Mouse (Mus musculus): ENCODE measurements at regions not wholly inside any gene's neighbourhood (a gene's known extent, or its start where the extent isn't known, plus 50 kb on each side); places are given as distances from the start of the nearest gene placed in this dataset.
"Not testable (repeated sequence)": the region's sequence is repeated elsewhere in the genome, so short reads cannot be mapped to it uniquely, and the experiment has no call there.

DNA sequence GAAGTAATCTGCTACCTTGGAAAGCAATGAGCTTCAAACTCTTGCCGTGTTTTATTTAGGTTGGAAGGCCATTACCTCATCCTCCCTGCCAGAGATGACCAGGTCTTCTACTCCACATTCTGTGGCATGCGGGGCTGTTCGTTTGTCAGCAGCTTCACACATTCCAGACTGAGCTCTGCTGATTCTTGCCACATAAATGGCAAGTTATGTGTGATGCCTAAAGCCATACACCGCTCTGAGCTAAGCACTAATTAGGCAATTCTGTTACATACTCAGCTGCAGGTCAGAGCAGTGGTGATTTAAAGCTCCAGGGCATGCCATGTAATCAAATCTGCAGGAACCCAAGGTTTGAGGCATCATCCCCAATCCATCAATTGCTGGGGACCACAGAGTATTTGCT is 106.8 kb upstream of the Mad2l1 start:
- no peak for DNase-seq
- no peaks in the 10 kb centered on the region for H3K4me1 ChIP-seq (replicated peaks; ENCODE audit: control insufficient read depth, insufficient read depth, low read length)
- H3K27me3 ChIP-seq (ENCODE audit: control insufficient read depth, insufficient read depth, low read length), result no peaks in the 10 kb centered on the region
- TF ChIP-seq POLR2A (IDR thresholded peaks at IDR 0.05; ENCODE audit: control insufficient read depth, extremely low read depth, insufficient read depth, low read length, poor library complexity) (no peak), CTCF (IDR thresholded peaks at IDR 0.05; ENCODE audit: borderline replicate concordance, control insufficient read depth, extremely low read depth, insufficient read depth, low read length, poor library complexity) (no peak)
- WGBS, result 89% methylated on average over 4 of the region's 4 CpGs
- no peak overlapping the region for H3K27ac ChIP-seq (ENCODE audit: control insufficient read depth, insufficient read depth, low read length)
- H3K4me3 ChIP-seq (ENCODE audit: control insufficient read depth, insufficient read depth, low read length), result no peak overlapping the region
- H3K36me3 ChIP-seq (ENCODE audit: control insufficient read depth, insufficient read depth, low read length), result no peaks in the 10 kb centered on the region

DNA sequence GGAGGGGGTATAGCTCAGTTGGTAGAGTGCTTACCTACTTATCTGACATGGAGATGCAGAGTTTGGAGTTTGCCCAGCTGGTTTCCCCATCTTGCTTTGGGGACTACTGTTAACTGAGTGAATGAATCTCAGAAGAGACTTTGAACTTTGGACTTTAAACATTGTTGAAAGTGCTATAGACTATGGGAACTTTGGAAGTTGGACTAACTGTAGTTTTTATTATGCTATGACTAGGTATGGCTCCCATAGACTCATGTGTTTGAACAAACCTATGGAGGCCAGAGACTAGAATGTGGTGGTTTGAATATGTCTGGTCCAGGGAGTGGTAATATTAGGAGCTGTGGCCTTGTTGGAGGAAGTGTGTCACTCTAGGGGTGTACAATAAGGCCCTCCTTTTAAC is 84.8 kb upstream of the Mad2l1 start:
- not testable (repeated sequence) for H3K4me1 ChIP-seq (replicated peaks; ENCODE audit: control insufficient read depth, insufficient read depth, low read length); H3K27ac ChIP-seq (ENCODE audit: control insufficient read depth, insufficient read depth, low read length); H3K4me3 ChIP-seq (ENCODE audit: control insufficient read depth, insufficient read depth, low read length); H3K27me3 ChIP-seq (ENCODE audit: control insufficient read depth, insufficient read depth, low read length); DNase-seq; H3K36me3 ChIP-seq (ENCODE audit: control insufficient read depth, insufficient read depth, low read length)

DNA sequence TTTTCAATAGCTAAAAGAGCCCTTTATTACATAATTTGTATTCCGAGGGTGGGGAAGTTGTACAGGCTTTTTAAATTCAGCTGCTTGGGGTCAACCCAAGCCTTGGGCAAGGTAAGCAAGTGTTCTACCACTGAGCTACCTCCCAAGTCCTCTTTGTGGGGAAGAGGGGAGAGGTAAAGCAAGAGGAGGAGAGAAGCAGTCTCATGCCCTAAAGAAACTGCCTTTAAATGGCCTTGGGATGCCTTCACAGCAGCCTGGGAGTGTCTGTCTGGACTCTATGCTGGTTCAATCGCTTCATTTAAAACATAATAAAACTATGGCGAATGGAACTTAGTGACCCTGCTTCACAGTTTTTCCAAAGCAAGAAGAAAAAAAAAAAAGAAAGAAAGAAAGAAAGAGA is 77.0 kb upstream of the Mad2l1 start:
- Histone ChIP-seq H3K4me3 (ENCODE audit: control insufficient read depth, insufficient read depth, low read length) (no peak overlapping the region), H3K27ac (ENCODE audit: control insufficient read depth, insufficient read depth, low read length) (no peak overlapping the region), H3K27me3 (ENCODE audit: control insufficient read depth, insufficient read depth, low read length) (no peaks in the 10 kb centered on the region), H3K4me1 (replicated peaks; ENCODE audit: control insufficient read depth, insufficient read depth, low read length) (no peaks in the 10 kb centered on the region), H3K36me3 (ENCODE audit: control insufficient read depth, insufficient read depth, low read length) (no peaks in the 10 kb centered on the region)
- TF ChIP-seq CTCF (IDR thresholded peaks at IDR 0.05; ENCODE audit: borderline replicate concordance, control insufficient read depth, extremely low read depth, insufficient read depth, low read length, poor library complexity) (no peak), POLR2A (IDR thresholded peaks at IDR 0.05; ENCODE audit: control insufficient read depth, extremely low read depth, insufficient read depth, low read length, poor library complexity) (no peak)
- no peak for DNase-seq
- WGBS, result 97% methylated on average over 3 of the region's 3 CpGs

DNA sequence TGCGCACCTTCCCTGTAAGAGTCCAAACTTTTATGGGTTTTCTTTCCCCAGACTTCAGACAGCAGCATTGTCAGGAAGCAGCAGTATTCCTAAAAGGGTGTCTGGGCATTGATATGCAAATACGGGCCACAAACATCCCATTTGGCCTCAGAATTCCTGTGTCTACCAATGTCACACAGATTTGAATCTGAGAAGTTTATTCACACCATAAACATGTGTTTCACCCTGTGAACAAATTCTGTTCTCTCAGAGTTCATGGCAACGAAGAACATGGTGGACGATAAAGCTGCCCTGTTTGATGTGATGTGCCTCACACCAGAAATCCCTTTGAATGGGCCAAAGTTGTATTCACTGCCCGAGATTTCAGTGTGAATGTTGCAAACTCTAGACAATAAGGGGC is 70.7 kb upstream of the Mad2l1 start:
- DNase-seq, result no peak
- WGBS, result 93% methylated on average over 4 of the region's 5 CpGs
- Histone ChIP-seq H3K27me3 (ENCODE audit: control insufficient read depth, insufficient read depth, low read length) (no peaks in the 10 kb centered on the region), H3K27ac (ENCODE audit: control insufficient read depth, insufficient read depth, low read length) (no peak overlapping the region), H3K4me1 (replicated peaks; ENCODE audit: control insufficient read depth, insufficient read depth, low read length) (no peaks in the 10 kb centered on the region), H3K36me3 (ENCODE audit: control insufficient read depth, insufficient read depth, low read length) (no peaks in the 10 kb centered on the region), H3K4me3 (ENCODE audit: control insufficient read depth, insufficient read depth, low read length) (no peak overlapping the region)
- no peak for TF ChIP-seq CTCF (IDR thresholded peaks at IDR 0.05; ENCODE audit: borderline replicate concordance, control insufficient read depth, extremely low read depth, insufficient read depth, low read length, poor library complexity)
- TF ChIP-seq POLR2A (IDR thresholded peaks at IDR 0.05; ENCODE audit: control insufficient read depth, extremely low read depth, insufficient read depth, low read length, poor library complexity), result no peak

DNA sequence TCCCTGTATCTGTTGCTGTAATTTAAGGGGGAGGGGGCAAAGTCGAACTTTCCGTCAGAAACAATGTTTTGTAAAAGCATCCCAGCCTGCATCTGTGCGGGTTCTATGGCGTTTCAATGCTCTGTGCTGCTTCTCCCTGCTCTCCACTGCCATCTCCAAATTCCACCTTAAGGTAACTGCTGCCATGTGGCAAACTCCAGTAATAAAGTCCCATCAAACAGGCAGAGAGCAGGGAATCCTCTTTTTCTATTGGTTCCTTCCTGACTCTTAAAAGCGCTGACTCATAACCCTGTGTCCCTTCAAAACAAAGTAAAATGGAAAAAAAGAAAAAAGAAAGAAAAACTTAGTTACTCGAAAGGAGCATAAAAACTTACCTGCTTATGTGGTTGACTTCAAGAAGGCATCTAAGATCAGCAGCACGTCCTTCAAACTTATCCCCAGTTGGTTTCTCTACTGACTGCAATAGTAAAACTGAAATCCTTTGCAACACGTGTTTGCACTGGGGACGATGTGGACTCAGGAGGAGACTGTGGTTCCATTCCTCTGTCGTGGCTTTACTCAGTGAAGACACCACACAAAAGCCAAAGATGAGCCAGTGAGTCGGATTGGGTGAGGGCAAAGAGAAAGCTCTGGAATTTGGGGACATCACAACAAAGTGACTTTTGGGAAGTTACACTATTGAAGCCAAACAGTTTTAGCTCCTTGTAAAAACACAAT is 69.9 kb upstream of the Mad2l1 start:
- no peak overlapping the region for H3K27ac ChIP-seq (ENCODE audit: control insufficient read depth, insufficient read depth, low read length)
- no peak overlapping the region for H3K4me3 ChIP-seq (ENCODE audit: control insufficient read depth, insufficient read depth, low read length)
- WGBS, result 55% methylated on average over 11 of the region's 11 CpGs
- no peaks in the 10 kb centered on the region for H3K27me3 ChIP-seq (ENCODE audit: control insufficient read depth, insufficient read depth, low read length)
- H3K4me1 ChIP-seq (replicated peaks; ENCODE audit: control insufficient read depth, insufficient read depth, low read length), result no peaks in the 10 kb centered on the region
- TF ChIP-seq POLR2A (IDR thresholded peaks at IDR 0.05; ENCODE audit: control insufficient read depth, extremely low read depth, insufficient read depth, low read length, poor library complexity), result no peak
- no peak for TF ChIP-seq CTCF (IDR thresholded peaks at IDR 0.05; ENCODE audit: borderline replicate concordance, control insufficient read depth, extremely low read depth, insufficient read depth, low read length, poor library complexity)
- no peaks in the 10 kb centered on the region for H3K36me3 ChIP-seq (ENCODE audit: control insufficient read depth, insufficient read depth, low read length)
- DNase-seq, result no peak

DNA sequence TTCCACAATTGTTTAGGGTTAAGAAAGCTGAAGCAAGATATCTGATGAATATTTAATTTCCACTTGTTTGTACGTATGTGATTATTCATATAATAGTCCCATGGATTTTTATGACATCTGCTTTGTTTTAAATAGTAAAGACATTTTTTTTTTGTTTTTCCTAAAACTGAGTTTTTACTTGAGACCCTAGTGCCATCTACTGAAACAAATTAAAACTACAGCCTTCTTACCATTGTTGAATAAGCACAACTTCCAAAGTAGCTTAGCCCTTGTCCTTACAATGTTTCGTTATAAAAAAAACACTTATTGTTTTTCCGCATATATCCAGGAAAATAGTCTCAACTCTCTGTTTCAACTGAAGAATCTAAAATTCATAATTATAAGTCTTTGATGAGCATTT is 68.4 kb upstream of the Mad2l1 start:
- Histone ChIP-seq H3K27ac (ENCODE audit: control insufficient read depth, insufficient read depth, low read length) (no peak overlapping the region), H3K4me3 (ENCODE audit: control insufficient read depth, insufficient read depth, low read length) (no peak overlapping the region), H3K27me3 (ENCODE audit: control insufficient read depth, insufficient read depth, low read length) (no peaks in the 10 kb centered on the region), H3K4me1 (replicated peaks; ENCODE audit: control insufficient read depth, insufficient read depth, low read length) (peaks cover 5% of the 10 kb centered on the region; the same call in 1 of the 2 replicates), H3K36me3 (ENCODE audit: control insufficient read depth, insufficient read depth, low read length) (no peaks in the 10 kb centered on the region)
- DNase-seq, result no peak
- 50% methylated on average over 3 of the region's 3 CpGs for WGBS
- no peak for TF ChIP-seq POLR2A (IDR thresholded peaks at IDR 0.05; ENCODE audit: control insufficient read depth, extremely low read depth, insufficient read depth, low read length, poor library complexity)
- TF ChIP-seq CTCF (IDR thresholded peaks at IDR 0.05; ENCODE audit: borderline replicate concordance, control insufficient read depth, extremely low read depth, insufficient read depth, low read length, poor library complexity), result no peak

- Histone ChIP-seq H3K27ac (ENCODE audit: control insufficient read depth, insufficient read depth, low read length) (no peak overlapping the region), H3K4me1 (replicated peaks; ENCODE audit: control insufficient read depth, insufficient read depth, low read length) (peaks cover 7% of the 10 kb centered on the region; the same call in 1 of the 2 replicates), H3K36me3 (ENCODE audit: control insufficient read depth, insufficient read depth, low read length) (no peaks in the 10 kb centered on the region), H3K4me3 (ENCODE audit: control insufficient read depth, insufficient read depth, low read length) (no peak overlapping the region), H3K27me3 (ENCODE audit: control insufficient read depth, insufficient read depth, low read length) (no peaks in the 10 kb centered on the region)
- no peak for DNase-seq
- WGBS, result 95% methylated on average over 4 of the region's 4 CpGs
- TF ChIP-seq CTCF (IDR thresholded peaks at IDR 0.05; ENCODE audit: borderline replicate concordance, control insufficient read depth, extremely low read depth, insufficient read depth, low read length, poor library complexity) (no peak), POLR2A (IDR thresholded peaks at IDR 0.05; ENCODE audit: control insufficient read depth, extremely low read depth, insufficient read depth, low read length, poor library complexity) (no peak)
Measured at GRCm38 (mm10) chr6:66470627-66471249, 64.5 kb upstream of the Mad2l1 start.

Data from thymus, adult 2 months (tissue).